Mouse (Mus musculus): ENCODE measurements around the gene Itgad.

DNA sequence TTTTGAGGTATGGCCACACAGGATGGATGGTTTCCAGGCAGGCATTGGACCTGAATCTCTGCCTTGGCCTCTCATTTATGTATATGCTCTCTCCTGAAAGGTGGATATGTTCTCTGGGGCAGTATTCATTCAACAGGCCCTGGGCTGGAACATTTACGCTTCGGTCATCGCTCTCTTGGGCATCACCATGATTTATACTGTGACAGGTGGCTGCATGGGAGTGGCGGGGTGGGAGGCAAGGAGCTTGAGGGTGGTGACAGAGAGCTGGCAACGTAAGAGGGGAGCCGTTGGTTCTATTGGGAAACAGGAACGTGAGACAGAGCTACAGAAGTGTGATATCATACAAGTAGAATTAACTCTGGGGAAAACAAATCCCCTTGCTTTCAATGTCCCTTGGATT is 113.6 kb downstream of the Itgad start:
- TF ChIP-seq CTCF (IDR thresholded peaks at IDR 0.05; ENCODE audit: low read depth) (no peak), EP300 (optimal IDR thresholded peaks at IDR 0.05) (no peak)

Data from stomach, postnatal 0 days (tissue).